Mouse (Mus musculus) spleen, postnatal 4 days (tissue): Measurements from ENCODE around the gene 4930452B06Rik.
"Not testable (repeated sequence)": the region's sequence is repeated elsewhere in the genome, so short reads cannot be mapped to it uniquely, and the experiment has no call there.

Experiments used
- DNase-seq, 2 experiments: peaks; one replicate each; pipeline ENCODE4 v3.0.0; 2022; ENCODE audit warnings: low spot score in 2 of 2

4930452B06Rik gene

GRCm38 (mm10) chr14:8665636-8666411 is at the start of gene 4930452B06Rik:
TSS of gene 4930452B06Rik (minus strand) at chr14:8666240.
- peak; percentile 15 to 62 for DNase-seq

GRCm38 (mm10) chr14:8712674-8713073 is 46.6 kb upstream of the 4930452B06Rik start:
- DNase-seq, result no peak

- no peak for DNase-seq
Measured at GRCm38 (mm10) chr14:8689451-8689850, 23.4 kb upstream of the 4930452B06Rik start.

- no peak for DNase-seq
Measured at GRCm38 (mm10) chr14:8688462-8688861, 22.4 kb upstream of the 4930452B06Rik start.

GRCm38 (mm10) chr14:8686185-8686584 is 20.1 kb upstream of the 4930452B06Rik start:
- no peak for DNase-seq

GRCm38 (mm10) chr14:8679896-8680295 is 13.9 kb upstream of the 4930452B06Rik start:
- DNase-seq, result no peak

GRCm38 (mm10) chr14:8660359-8660758 is 5.7 kb downstream of the 4930452B06Rik start:
- DNase-seq, result no peak

GRCm38 (mm10) chr14:8641650-8642279 is 24.3 kb downstream of the 4930452B06Rik start:
- DNase-seq, result peak in 1 of 2 experiments; percentile 35

GRCm38 (mm10) chr14:8632211-8632610 is 33.8 kb downstream of the 4930452B06Rik start:
- DNase-seq, result peak in 1 of 2 experiments; percentile 26

GRCm38 (mm10) chr14:8628406-8628805 is 37.6 kb downstream of the 4930452B06Rik start:
- no peak for DNase-seq

- DNase-seq, result no peak
Measured at GRCm38 (mm10) chr14:8627481-8627880, 38.6 kb downstream of the 4930452B06Rik start.

- DNase-seq, result peak in 1 of 2 experiments; percentile 40
Measured at GRCm38 (mm10) chr14:8621164-8621563, 44.9 kb downstream of the 4930452B06Rik start.

GRCm38 (mm10) chr14:8620580-8620979 is 45.5 kb downstream of the 4930452B06Rik start:
- DNase-seq, result peak in 1 of 2 experiments; percentile 53

GRCm38 (mm10) chr14:8615636-8616035 is 50.4 kb downstream of the 4930452B06Rik start:
- DNase-seq, result no peak

GRCm38 (mm10) chr14:8614430-8614829 is 51.6 kb downstream of the 4930452B06Rik start:
- DNase-seq, result not testable (repeated sequence)

GRCm38 (mm10) chr14:8612080-8612479 is 54.0 kb downstream of the 4930452B06Rik start:
- DNase-seq, result no peak

GRCm38 (mm10) chr14:8610108-8610507 is 55.9 kb downstream of the 4930452B06Rik start:
- DNase-seq, result no peak

- no peak for DNase-seq
Measured at GRCm38 (mm10) chr14:8608559-8609171, 57.4 kb downstream of the 4930452B06Rik start.

GRCm38 (mm10) chr14:8604898-8605297 is 61.1 kb downstream of the 4930452B06Rik start:
- DNase-seq, result no peak

- no peak for DNase-seq
Measured at GRCm38 (mm10) chr14:8585031-8585430, 81.0 kb downstream of the 4930452B06Rik start.

- not testable (repeated sequence) for DNase-seq
Measured at GRCm38 (mm10) chr14:8551006-8551405, 115.0 kb downstream of the 4930452B06Rik start.

- DNase-seq, result no peak
Measured at GRCm38 (mm10) chr14:8549108-8549507, 116.9 kb downstream of the 4930452B06Rik start.
